Mouse (Mus musculus) small intestine, adult 2 months (tissue): Measurements from ENCODE around the gene March1. TPM values are rescaled to one million over a fixed set of nuclear protein-coding genes. Genes with fewer than 3 reads are reported as not detected.

Experiments
- H3K27ac ChIP-seq: fragments of 200-500 bp; 2 replicates; pipeline ENCODE4 v1.5.1; 2012; ENCODE audit warnings: low read depth, low read length, control low read depth, inconsistent platforms; ENCODE audit not compliant: insufficient read depth
- H3K27me3 ChIP-seq: fragments of 200-500 bp; 2 replicates; pipeline ENCODE4 v1.6.1; 2012; ENCODE audit warnings: mild to moderate bottlenecking, moderate library complexity, low read length, inconsistent platforms; ENCODE audit not compliant: control insufficient read depth, insufficient read depth
- H3K36me3 ChIP-seq: fragments of 200-500 bp; 2 replicates; pipeline ENCODE4 v1.6.1; 2012; ENCODE audit warnings: mild to moderate bottlenecking, low read length, control low read depth, inconsistent platforms; ENCODE audit not compliant: control insufficient read depth, insufficient read depth
- H3K4me1 ChIP-seq: fragments of 200-500 bp; 2 replicates; pipeline ENCODE4 v1.6.1; 2012; ENCODE audit warnings: low read length, inconsistent platforms, mixed read lengths; ENCODE audit not compliant: control insufficient read depth, insufficient read depth, insufficient read length
- H3K4me3 ChIP-seq: fragments of 200-500 bp; 2 replicates; pipeline ENCODE4 v1.5.1; 2012; ENCODE audit warnings: low read depth, mild to moderate bottlenecking, control low read depth, inconsistent platforms, low read length, moderate library complexity
- CTCF ChIP-seq: fragments of 200-500 bp; IDR thresholded peaks from 2 replicates; pipeline ENCODE4 v1.5.1; 2012; ENCODE audit warnings: low read depth, mild to moderate bottlenecking, control low read depth, inconsistent platforms, low read length, moderate library complexity, mixed read lengths; ENCODE audit not compliant: insufficient replicate concordance, insufficient read length; ENCODE audit errors: extremely low read depth
- POLR2A ChIP-seq: fragments of 200-500 bp; IDR thresholded peaks from 2 replicates; pipeline ENCODE4 v1.6.1; 2012; ENCODE audit warnings: low read depth, mild to moderate bottlenecking, control low read depth, inconsistent platforms, low read length, moderate library complexity
- WGBS: fragments of 180-500 bp; shearing (Covaris S2); methylation state at CpG from one replicate; pipeline ENCODE4 v1.1.7; 2018; 5-methylcytosine and 5-hydroxymethylcytosine counted together
- polyA plus RNA-seq: library from polyadenylated mRNA; depleted of rRNA; stranded (reverse); fragments of >200 nt; gene quantifications from 2 replicates; pipeline ENCODE4 v1.2.3, GENCODE M21; 2012

Gene March1
- polyA plus RNA-seq, 1 experiment = 0.60 TPM

GRCm38 (mm10) chr8:66445351-66445750 lies 827.7 kb downstream of the March1 start:
- Histone ChIP-seq H3K27ac (no peak overlapping the region), H3K4me1 (no peaks in the 10 kb centered on the region), H3K4me3 (no peak overlapping the region), H3K27me3 (no peaks in the 10 kb centered on the region), H3K36me3 (no peaks in the 10 kb centered on the region)
- WGBS = 70% methylated on average over 3 of the region's 3 CpGs
- TF ChIP-seq POLR2A = no peak
- TF ChIP-seq CTCF = no peak

- Histone ChIP-seq H3K27ac (no peak overlapping the region), H3K36me3 (no peaks in the 10 kb centered on the region), H3K4me3 (no peak overlapping the region), H3K27me3 (no peaks in the 10 kb centered on the region), H3K4me1 (no peaks in the 10 kb centered on the region)
- no peak for TF ChIP-seq POLR2A
- no peak for TF ChIP-seq CTCF
- 12% methylated on average over 5 of the region's 5 CpGs for WGBS
These were observed 833.0 kb downstream of the March1 start for GRCm38 (mm10) chr8:66450691-66451090.

GRCm38 (mm10) chr8:66457057-66457456 lies 839.4 kb downstream of the March1 start:
- no peak overlapping the region for H3K27ac ChIP-seq
- H3K4me3 ChIP-seq = no peak overlapping the region
- TF ChIP-seq CTCF (peak; percentile 22; the same call in 1 of the 2 replicates), POLR2A (no peak)
- H3K27me3 ChIP-seq = no peaks in the 10 kb centered on the region
- no peaks in the 10 kb centered on the region for H3K4me1 ChIP-seq
- no peaks in the 10 kb centered on the region for H3K36me3 ChIP-seq

- Histone ChIP-seq H3K36me3 (no peaks in the 10 kb centered on the region), H3K27me3 (no peaks in the 10 kb centered on the region), H3K27ac (no peak overlapping the region), H3K4me3 (no peak overlapping the region), H3K4me1 (no peaks in the 10 kb centered on the region; the same call in 1 of the 2 replicates)
- TF ChIP-seq POLR2A = no peak
- TF ChIP-seq CTCF = no peak
- 39% methylated on average over 3 of the region's 3 CpGs for WGBS
These were observed 852.1 kb downstream of the March1 start for GRCm38 (mm10) chr8:66469821-66470220.

GRCm38 (mm10) chr8:66476880-66477279 lies 859.2 kb downstream of the March1 start:
- no peaks in the 10 kb centered on the region; the same call in 1 of the 2 replicates for H3K4me1 ChIP-seq
- H3K27me3 ChIP-seq = no peaks in the 10 kb centered on the region
- 97% methylated on average over 3 of the region's 3 CpGs for WGBS
- H3K27ac ChIP-seq = no peak overlapping the region
- H3K4me3 ChIP-seq = no peak overlapping the region
- peaks cover 28% of the 10 kb centered on the region for H3K36me3 ChIP-seq
- TF ChIP-seq POLR2A (no peak), CTCF (no peak)

GRCm38 (mm10) chr8:66486084-66486763 lies 868.5 kb downstream of the March1 start, which contains the start of gene Tma16:
Tma16 (minus strand) TSS chr8:66486530.
- Histone ChIP-seq H3K27me3 (no peaks in the 10 kb centered on the region), H3K27ac (no peak within 1 kb of the TSS), H3K36me3 (peaks cover 1% of the 10 kb centered on the region; the same call in 1 of the 2 replicates), H3K4me3 (peak within 1 kb of the TSS; percentile 99), H3K4me1 (no peaks in the 10 kb centered on the region)
- TF ChIP-seq CTCF = no peak
- TF ChIP-seq POLR2A = peak; percentile 35; the same call in 1 of the 2 replicates
- WGBS = under 1% methylated on average over 45 of the region's 45 CpGs

GRCm38 (mm10) chr8:66488556-66488955 lies 870.9 kb downstream of the March1 start:
- H3K36me3 ChIP-seq = no peaks in the 10 kb centered on the region
- 55% methylated on average over 3 of the region's 3 CpGs for WGBS
- H3K27ac ChIP-seq = no peak overlapping the region
- no peaks in the 10 kb centered on the region for H3K4me1 ChIP-seq
- no peaks in the 10 kb centered on the region for H3K27me3 ChIP-seq
- H3K4me3 ChIP-seq = no peak overlapping the region
- no peak for TF ChIP-seq POLR2A
- no peak for TF ChIP-seq CTCF
